Mouse (Mus musculus) induced T-regulatory cell, adult 2 months (primary cell): ENCODE measurements around the gene Usp5.
"Not testable (repeated sequence)": the region's sequence is repeated elsewhere in the genome, so short reads cannot be mapped to it uniquely, and the experiment has no call there.

Experiments used
- DNase-seq: peaks from one replicate; pipeline ENCODE4 v3.0.0-alpha.2; 2012; ENCODE audit warnings: low read depth

Usp5 gene

GRCm38 (mm10) chr6:124811701-124812560 lies 17.4 kb downstream of the Usp5 start:
- no peak for DNase-seq

DNA sequence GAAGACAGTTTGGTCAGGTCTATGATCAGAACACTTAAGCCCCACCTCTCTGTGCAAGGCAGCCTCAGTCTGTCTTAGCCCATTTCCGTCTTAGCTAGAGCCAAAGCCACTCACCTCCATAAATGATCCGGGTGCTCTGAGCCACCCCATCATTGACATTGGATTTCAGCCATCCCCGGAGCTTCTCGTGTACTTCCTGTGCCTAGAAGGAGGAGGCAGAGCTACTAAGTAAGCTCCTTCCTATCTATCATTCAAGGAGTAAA lies 17.9 kb downstream of the Usp5 start:
- no peak for DNase-seq

GRCm38 (mm10) chr6:124810566-124811402 lies 18.5 kb downstream of the Usp5 start:
- not testable (repeated sequence) for DNase-seq

- no peak for DNase-seq
Observed at GRCm38 (mm10) chr6:124809775-124810538, 19.3 kb downstream of the Usp5 start.

- DNase-seq, result peak; percentile 75
Observed at GRCm38 (mm10) chr6:124809052-124809774, 20.1 kb downstream of the Usp5 start.

DNA sequence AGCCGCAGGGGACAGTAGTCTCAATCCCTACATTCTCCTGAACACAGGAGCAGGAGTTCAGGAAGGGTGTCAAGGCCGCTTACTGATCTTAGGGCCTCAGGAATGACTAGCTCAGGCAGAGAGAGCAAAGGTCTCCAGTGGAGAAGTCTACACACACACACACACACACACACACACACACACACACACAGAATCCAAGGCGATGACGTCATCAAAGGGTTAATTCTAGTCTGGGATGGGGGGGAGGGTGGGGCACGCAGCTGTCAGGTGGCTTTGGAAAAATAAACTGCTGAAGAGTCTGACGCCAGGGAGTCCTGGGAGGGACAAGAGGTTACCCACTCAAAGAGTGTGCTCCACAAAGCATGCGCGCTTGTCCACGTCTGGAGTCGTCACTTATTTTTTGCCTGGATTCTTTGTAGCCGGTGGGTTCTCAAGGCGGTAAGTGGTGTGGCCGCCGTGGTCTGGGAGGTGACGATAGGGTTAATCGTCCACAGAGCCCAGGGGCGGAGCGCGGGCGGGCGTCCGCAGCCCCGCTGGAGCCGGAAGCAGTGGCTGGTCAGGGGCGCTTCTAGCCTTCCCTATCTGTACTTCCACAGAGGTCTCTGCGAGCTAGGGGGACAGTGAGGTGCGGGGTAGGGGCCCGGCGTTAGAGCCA lies 20.8 kb downstream of the Usp5 start, which contains the start of gene Spsb2:
Gene Spsb2, plus strand, starts transcription at position 304 of the 655 bp plus-strand sequence.
- DNase-seq, result peak; percentile 57

GRCm38 (mm10) chr6:124807986-124808357 lies 21.3 kb downstream of the Usp5 start:
- DNase-seq, result no peak

GRCm38 (mm10) chr6:124807366-124807765 lies 21.9 kb downstream of the Usp5 start:
- no peak for DNase-seq

DNA sequence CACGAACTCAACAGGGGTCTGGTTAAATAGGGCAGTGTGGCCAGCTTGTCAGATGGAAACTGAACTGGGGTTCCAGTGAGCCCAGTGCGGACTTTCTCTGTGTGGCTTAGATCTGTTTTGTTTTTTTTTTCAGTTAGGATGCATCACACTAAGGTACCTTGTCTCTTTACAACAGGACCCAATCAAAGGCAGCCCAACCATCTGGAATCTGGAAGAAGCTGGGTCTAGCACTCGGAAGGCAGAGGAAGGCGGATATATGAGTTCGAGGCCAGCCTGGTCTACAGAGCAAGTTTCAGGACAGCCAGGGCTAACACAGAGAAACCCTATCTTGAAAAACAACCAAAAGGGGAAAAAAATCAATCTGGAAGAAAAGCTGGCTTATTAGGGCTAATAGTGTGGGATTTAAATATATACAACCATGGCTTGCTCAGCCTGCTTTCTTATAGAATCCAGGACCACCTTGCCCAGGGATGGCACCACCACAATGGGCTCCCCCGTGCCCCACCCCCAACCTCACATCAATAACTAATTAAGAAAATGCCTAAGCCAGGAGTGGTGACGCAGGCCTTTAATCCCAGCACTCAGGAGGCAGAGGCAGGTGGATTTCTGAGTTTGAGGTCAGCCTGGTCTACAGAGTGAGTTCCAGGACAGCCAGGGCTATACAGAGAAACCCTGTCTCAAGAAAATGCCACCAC lies 22.7 kb downstream of the Usp5 start:
- DNase-seq, result no peak

DNA sequence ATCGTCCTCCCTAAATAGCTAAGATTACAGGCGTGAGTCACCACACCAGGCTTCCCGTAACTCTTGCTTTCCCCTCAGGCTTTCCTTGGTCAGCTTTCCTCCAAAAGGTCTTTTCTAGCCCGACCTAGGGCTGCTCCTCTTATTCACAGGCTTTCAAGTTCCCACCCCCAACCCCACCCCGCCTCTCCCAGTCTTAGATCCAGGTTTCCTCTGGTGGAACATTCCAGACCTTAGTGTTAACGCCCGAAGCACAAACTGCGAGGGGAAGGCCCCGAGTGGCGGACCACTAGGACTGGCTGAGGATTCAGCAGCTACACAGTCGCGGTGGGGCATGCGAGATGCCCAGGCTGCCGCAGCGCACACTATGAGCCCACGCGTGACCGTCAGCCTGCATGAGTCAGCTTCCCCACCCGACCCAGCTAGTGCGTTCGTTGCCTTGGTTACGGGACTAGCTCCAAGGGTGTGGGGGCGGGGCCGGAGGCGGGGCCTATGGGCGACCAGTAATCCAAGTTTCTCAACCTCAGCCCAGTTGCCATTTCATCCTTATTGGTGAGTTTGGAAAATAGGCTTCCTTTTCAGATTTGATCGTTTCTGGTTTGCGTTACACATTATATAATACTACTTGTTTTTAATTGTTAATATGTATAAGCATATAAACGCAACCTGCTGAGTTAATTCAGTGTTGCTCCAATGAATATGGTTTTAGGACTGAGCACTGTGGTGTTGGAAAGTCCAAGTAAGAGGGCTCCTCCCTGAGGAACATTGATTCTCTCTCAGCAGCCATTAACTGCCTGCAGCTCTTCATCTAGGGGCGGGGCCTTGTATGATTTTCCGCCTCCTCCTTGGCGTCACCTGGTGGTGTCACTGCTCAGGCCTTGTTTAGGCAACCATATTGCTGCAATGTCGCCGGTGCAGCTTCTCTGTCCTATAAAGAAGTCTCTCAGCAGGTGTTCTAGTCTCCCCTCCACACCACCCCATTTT lies 23.7 kb downstream of the Usp5 start:
- DNase-seq, result peak; percentile 93

- DNase-seq, result no peak
Observed at GRCm38 (mm10) chr6:124804341-124804740, 24.9 kb downstream of the Usp5 start.

GRCm38 (mm10) chr6:124803691-124804090 lies 25.6 kb downstream of the Usp5 start:
- not testable (repeated sequence) for DNase-seq

GRCm38 (mm10) chr6:124803061-124803460 lies 26.2 kb downstream of the Usp5 start:
- DNase-seq, result no peak

GRCm38 (mm10) chr6:124802400-124802799 lies 26.9 kb downstream of the Usp5 start:
- peak; percentile 56 for DNase-seq

DNA sequence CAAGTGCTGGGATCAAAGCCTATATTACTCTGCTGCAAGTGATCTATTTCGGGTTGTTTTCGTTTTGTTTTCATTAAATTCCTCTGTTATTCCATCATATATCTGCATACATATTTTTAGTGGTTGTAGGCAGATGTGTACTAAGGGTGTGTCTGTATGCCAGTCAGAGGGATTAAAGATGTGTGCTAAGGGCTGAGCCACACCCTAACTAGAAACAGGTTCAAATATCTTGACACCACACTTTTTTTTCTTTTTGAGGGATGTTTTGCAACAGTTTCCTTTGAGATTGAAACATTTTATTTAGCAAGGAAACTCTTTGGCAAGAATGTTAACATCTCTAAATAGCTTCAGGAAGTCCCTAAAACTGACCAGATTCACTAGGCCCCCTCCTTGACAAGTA lies 33.1 kb downstream of the Usp5 start:
- DNase-seq, result no peak

GRCm38 (mm10) chr6:124795781-124796180 lies 33.5 kb downstream of the Usp5 start:
- DNase-seq, result no peak

DNA sequence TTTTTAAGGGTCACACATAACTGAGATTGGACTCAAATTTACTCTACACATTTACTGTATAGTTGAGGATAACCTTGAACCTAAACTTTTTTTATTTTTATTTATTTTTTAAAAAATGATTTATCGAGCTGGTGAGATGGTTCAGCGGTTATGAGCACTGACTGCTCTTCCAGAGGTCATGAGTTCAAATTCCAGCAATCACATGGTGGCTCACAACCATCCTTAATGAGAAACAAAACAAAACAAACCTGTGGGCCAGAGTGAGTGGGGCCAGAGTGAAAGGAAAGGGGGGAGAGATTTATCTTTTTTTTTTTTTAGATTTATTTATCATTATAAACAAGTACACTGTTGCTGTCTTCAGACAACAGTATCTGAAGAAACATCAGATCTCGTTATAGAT lies 37.4 kb downstream of the Usp5 start:
- no peak for DNase-seq

DNA sequence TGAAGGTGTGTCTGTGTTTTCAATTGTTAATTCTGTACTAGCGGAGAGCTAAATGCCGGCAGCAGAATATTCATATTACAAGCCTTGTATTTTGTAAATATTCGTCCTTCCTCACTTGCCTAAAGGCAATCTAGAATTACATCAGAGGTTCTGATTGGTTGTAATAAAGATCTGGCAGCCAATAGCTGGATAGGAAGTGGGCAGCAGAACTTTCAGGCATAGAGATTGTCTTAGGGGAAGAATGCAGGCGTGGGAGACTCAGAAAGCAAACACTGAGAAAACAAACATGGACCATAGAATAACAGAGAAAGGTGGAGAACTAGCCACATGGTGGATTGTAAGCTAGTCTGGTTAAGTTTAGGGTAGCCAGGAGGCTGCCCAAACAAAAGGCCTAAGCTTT lies 39.2 kb downstream of the Usp5 start:
- no peak for DNase-seq

- DNase-seq, result no peak
Observed at GRCm38 (mm10) chr6:124789519-124789918, 39.8 kb downstream of the Usp5 start.
